Mouse (Mus musculus) liver, postnatal 0 days (tissue): ENCODE results near the gene Leng9.

Experiments
- CTCF ChIP-seq: sonication (generic); IDR thresholded peaks from 2 replicates; pipeline ENCODE4 v1.5.1; 2016; ENCODE audit warnings: antibody characterized with exemption, low read depth
- EP300 ChIP-seq: IDR thresholded peaks from 2 replicates; pipeline ENCODE4 v1.6.1; 2016; ENCODE audit warnings: antibody characterized with exemption, low read depth, mild to moderate bottlenecking

DNA sequence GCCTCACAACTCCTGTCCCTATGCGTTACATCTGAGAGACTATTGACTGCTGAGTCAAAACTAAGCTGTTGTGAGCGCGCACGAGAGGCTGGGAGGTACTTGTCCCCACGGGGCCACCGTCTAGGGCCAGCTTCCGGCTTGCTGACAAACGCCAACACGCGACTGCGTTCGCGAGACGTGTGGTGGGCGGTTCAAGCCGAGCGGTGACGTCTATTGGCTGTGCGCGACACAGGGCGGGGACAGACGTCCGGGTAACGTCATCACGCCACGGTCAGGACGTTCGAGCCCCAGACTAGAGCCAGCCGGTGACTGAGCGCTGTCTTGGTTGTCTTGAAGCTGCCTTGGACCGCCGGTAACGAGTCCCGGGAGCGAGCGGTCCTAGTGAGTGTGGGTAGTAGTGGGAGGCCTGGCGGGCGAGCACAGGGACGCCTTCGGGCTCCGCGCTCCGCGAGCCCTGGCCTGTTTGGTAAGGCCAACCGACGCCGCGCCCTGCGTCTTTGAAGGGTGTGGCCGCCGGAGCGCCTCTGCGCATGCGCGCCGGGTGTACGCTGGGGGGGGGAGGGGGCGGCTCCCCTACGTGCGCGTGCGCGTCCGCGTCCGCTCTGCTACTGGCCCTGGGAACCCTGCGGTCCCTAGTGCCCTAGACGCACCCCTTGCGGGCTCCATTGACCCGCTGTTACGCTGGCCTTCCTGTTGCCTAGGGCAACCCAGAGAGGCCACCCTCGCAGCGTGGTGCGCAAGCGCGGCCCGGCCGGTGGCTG, 13.2 kb downstream of the Leng9 start, which contains the start of gene Leng8:
- TF ChIP-seq CTCF (no peak), EP300 (peak; percentile 75)
